Mouse (Mus musculus): Measurements from ENCODE around the gene Ssr3. TPM values are rescaled to one million over a fixed set of nuclear protein-coding genes. Genes with fewer than 3 reads are reported as not detected.
"Not testable (repeated sequence)": the region's sequence is repeated elsewhere in the genome, so short reads cannot be mapped to it uniquely, and the experiment has no call there.

Ssr3 gene
- 100 to 1,000 TPM in 1 of 2 experiments, 10 to 100 TPM in 1; 98.2 to 114 TPM for total RNA-seq (2021)

GRCm38 (mm10) chr3:65392421-65392817 is at the start of gene Ssr3:
Ssr3 (minus strand) TSS chr3:65392623.
- DNase-seq (ENCODE audit: extremely low spot score in 1 of 2, low spot score in 1 of 2) = peak; percentile 89 to 94

GRCm38 (mm10) chr3:65441586-65442111 is 49.2 kb upstream of the Ssr3 start:
- DNase-seq (ENCODE audit: extremely low spot score in 1 of 2, low spot score in 1 of 2) = peak; percentile 17 to 20

- DNase-seq (ENCODE audit: extremely low spot score in 1 of 2, low spot score in 1 of 2) = no peak
These were observed 46.2 kb upstream of the Ssr3 start for GRCm38 (mm10) chr3:65438511-65439228.

GRCm38 (mm10) chr3:65435812-65436211 is 43.4 kb upstream of the Ssr3 start:
- DNase-seq (ENCODE audit: extremely low spot score in 1 of 2, low spot score in 1 of 2) = no peak

- no peak for DNase-seq (ENCODE audit: extremely low spot score in 1 of 2, low spot score in 1 of 2)
These were observed 42.7 kb upstream of the Ssr3 start for GRCm38 (mm10) chr3:65435101-65435571.

GRCm38 (mm10) chr3:65432236-65432635 is 39.8 kb upstream of the Ssr3 start:
- DNase-seq (ENCODE audit: extremely low spot score in 1 of 2, low spot score in 1 of 2) = no peak

- no peak for DNase-seq (ENCODE audit: extremely low spot score in 1 of 2, low spot score in 1 of 2)
These were observed 27.3 kb upstream of the Ssr3 start for GRCm38 (mm10) chr3:65419706-65420105.

GRCm38 (mm10) chr3:65417913-65418594 is 25.6 kb upstream of the Ssr3 start:
- no peak for DNase-seq (ENCODE audit: extremely low spot score in 1 of 2, low spot score in 1 of 2)

GRCm38 (mm10) chr3:65416571-65416970 is 24.1 kb upstream of the Ssr3 start:
- DNase-seq (ENCODE audit: extremely low spot score in 1 of 2, low spot score in 1 of 2) = no peak

- no peak for DNase-seq (ENCODE audit: extremely low spot score in 1 of 2, low spot score in 1 of 2)
These were observed 15.5 kb upstream of the Ssr3 start for GRCm38 (mm10) chr3:65407891-65408290.

GRCm38 (mm10) chr3:65405781-65406180 is 13.4 kb upstream of the Ssr3 start:
- DNase-seq (ENCODE audit: extremely low spot score in 1 of 2, low spot score in 1 of 2) = no peak

- DNase-seq (ENCODE audit: extremely low spot score in 1 of 2, low spot score in 1 of 2) = no peak
These were observed 5.1 kb upstream of the Ssr3 start for GRCm38 (mm10) chr3:65397566-65397965.

- DNase-seq (ENCODE audit: extremely low spot score in 1 of 2, low spot score in 1 of 2) = no peak
These were observed 4.5 kb upstream of the Ssr3 start for GRCm38 (mm10) chr3:65396835-65397504.

GRCm38 (mm10) chr3:65395111-65395510 is 2.7 kb upstream of the Ssr3 start:
- not testable (repeated sequence) for DNase-seq (ENCODE audit: extremely low spot score in 1 of 2, low spot score in 1 of 2)

- DNase-seq (ENCODE audit: extremely low spot score in 1 of 2, low spot score in 1 of 2) = no peak
These were observed 521 bp downstream of the Ssr3 start for GRCm38 (mm10) chr3:65391784-65392420.

GRCm38 (mm10) chr3:65391222-65391783 is 1.1 kb downstream of the Ssr3 start:
- no peak for DNase-seq (ENCODE audit: extremely low spot score in 1 of 2, low spot score in 1 of 2)

- no peak for DNase-seq (ENCODE audit: extremely low spot score in 1 of 2, low spot score in 1 of 2)
These were observed 6.7 kb downstream of the Ssr3 start for GRCm38 (mm10) chr3:65385771-65386170.

- DNase-seq (ENCODE audit: extremely low spot score in 1 of 2, low spot score in 1 of 2) = no peak
These were observed 8.0 kb downstream of the Ssr3 start for GRCm38 (mm10) chr3:65384431-65384830.

- no peak for DNase-seq (ENCODE audit: extremely low spot score in 1 of 2, low spot score in 1 of 2)
These were observed 11.3 kb downstream of the Ssr3 start for GRCm38 (mm10) chr3:65381094-65381493.

GRCm38 (mm10) chr3:65379884-65380539 is 12.4 kb downstream of the Ssr3 start:
- DNase-seq (ENCODE audit: extremely low spot score in 1 of 2, low spot score in 1 of 2) = peak in 1 of 2 experiments; percentile 57
